Mouse (Mus musculus) T-helper 1 cell (primary cell): ENCODE data around the gene Hoxa6.

Source experiments
- in situ Hi-C: fragments of 300-600 bp; cut with MboI, MseI; formaldehyde crosslinking; loops from one replicate; pipeline ENCODE4 v1.15.1; 2025; ENCODE audit warnings: high pct_unique_total_duplicates

The Hoxa6 gene

GRCm38 (mm10) chr6:52242801-52243332 lies 34.3 kb upstream of the Hoxa6 start:
- in situ Hi-C loops, result loop anchor here (25.0 kb wide), 1 partner anchor 1044 kb away; the partner anchor contains the start of gene Creb5

- in situ Hi-C loops, result loop anchor here (25.0 kb wide), 1 partner anchor 1046 kb away; the partner anchor contains the start of gene Creb5
Observed at GRCm38 (mm10) chr6:52241001-52241621, 32.6 kb upstream of the Hoxa6 start.

DNA sequence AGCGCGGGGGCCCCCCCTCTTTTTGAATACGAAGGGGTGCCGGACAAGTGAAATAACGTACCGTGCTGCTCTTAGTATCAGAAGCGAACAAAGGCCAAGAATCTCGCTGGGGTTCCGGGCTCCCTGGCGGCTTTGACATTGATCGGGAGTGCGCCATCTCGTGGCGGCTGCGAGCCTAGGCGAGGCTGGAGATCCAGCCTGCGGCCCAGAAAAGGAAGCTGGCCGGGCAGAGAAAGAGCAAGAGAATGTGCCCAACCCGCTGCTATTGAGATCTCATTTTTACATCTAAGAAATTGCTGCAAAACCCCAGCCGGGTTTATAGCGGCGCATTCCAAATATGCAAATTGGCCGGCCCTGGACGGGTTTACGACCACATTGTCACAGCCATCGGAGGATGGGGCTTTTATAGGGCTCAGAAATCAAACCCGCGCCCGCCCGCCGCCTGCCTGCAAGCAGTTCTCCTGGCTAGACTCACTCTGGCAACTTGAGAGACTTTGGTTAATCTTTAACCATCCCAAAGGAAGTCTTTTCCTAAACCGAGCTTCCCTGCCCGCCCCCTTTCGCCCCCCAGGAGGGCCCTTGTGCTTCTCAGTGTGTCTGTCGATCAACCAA lies 32.0 kb upstream of the Hoxa6 start, which contains the start of gene Hoxa10:
Gene Hoxa10, minus strand, starts transcription at position 466 of the 612 bp plus-strand sequence.
- in situ Hi-C loops, result loop anchor here (25.0 kb wide), 1 partner anchor 1047 kb away; the partner anchor contains the start of gene Creb5

DNA sequence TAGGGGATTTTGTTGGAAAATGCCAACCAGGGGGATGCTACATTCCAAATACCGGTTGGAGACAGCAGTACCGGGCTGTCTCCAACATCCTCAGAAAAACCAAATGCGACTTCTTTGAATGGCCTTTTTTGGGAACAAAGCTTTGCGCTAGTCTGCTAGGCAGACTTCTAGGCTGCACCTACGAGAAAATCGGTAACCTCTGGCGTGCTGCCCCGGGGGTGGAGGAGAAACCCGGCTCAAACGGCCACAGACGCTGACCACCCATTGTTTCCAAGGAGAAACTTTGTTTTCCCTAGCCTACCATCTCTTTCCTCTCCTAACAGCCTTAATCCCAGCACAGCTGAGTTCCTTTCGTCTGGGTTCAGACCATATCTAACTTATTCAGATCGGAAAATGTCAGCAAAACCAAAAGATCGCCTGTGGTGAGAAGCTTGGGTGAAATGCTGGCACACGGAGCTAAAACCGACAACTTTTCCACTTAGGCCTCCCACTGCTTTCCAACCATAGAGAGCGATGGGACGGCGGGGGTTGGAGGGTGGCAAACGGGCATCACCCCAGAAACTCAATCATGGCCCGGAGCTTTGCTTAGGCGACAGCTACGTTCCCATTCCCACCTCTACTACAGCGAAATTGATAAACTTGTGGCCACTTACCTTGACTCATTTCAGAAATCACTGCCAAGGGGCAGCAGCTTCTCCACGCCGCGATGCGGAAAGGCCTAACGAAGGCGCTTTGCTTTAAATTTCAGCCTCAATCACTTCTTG lies 31.3 kb upstream of the Hoxa6 start:
- in situ Hi-C loops, result loop anchor here (25.0 kb wide), 1 partner anchor 1047 kb away; the partner anchor contains the start of gene Creb5

DNA sequence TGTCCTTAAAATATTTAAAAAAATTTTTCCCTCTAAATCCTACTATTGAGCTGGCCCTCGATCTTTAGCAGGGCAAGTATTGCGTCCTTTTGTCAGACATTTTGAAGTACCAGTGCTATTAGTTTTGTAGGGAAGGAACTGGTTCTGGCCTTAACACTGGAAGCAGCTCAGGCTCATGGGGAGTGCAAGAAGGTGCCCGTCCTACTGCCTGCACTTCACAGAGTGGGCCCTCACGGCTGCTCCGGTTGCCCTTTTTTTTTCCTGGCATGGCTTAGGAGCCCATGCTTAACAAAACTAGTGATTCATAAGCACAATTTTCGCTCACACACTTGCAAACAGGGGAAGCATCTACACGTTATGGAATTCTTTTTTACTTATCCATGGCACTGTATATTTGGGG lies 30.5 kb upstream of the Hoxa6 start:
- in situ Hi-C loops, result loop anchor here (25.0 kb wide), 1 partner anchor 1048 kb away; the partner anchor contains the start of gene Creb5

- in situ Hi-C loops, result loop anchor here (25.0 kb wide), 1 partner anchor 1049 kb away; the partner anchor contains the start of gene Creb5
Observed at GRCm38 (mm10) chr6:52238155-52238545, 29.6 kb upstream of the Hoxa6 start.

GRCm38 (mm10) chr6:52237346-52238154 lies 29.0 kb upstream of the Hoxa6 start:
- in situ Hi-C loops, result loop anchor here (25.0 kb wide), 1 partner anchor 1050 kb away; the partner anchor contains the start of gene Creb5

DNA sequence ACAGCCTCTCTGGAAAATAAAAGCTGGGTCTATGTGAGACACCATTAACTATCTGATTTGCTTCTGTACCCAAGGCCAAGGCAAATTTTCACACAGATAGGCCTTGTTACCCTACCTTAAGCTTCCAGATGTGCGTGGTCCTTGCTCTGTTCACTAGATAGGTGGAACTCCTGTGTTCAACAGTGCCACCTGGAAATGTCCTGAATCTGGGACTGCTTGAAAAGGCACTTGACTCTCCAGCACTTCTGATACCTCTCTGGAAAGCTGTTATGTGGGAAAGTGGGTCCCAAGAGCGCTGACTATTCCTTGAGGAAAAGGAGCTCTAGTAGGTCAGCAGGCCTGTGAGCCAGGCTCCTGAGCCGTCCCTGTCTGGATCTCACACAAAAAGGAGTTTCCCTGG lies 28.3 kb upstream of the Hoxa6 start:
- in situ Hi-C loops, result loop anchor here (25.0 kb wide), 1 partner anchor 1050 kb away; the partner anchor contains the start of gene Creb5

- in situ Hi-C loops, result loop anchor here (25.0 kb wide), 1 partner anchor 1051 kb away; the partner anchor contains the start of gene Creb5
Observed at GRCm38 (mm10) chr6:52235866-52236265, 27.3 kb upstream of the Hoxa6 start.

- in situ Hi-C loops, result loop anchor here (25.0 kb wide), 1 partner anchor 1052 kb away; the partner anchor contains the start of gene Creb5
Observed at GRCm38 (mm10) chr6:52235267-52235666, 26.7 kb upstream of the Hoxa6 start.

- in situ Hi-C loops, result loop anchor here (25.0 kb wide), 1 partner anchor 1053 kb away; the partner anchor contains the start of gene Creb5
Observed at GRCm38 (mm10) chr6:52234428-52235140, 26.1 kb upstream of the Hoxa6 start.

GRCm38 (mm10) chr6:52233546-52234427 lies 25.3 kb upstream of the Hoxa6 start:
- in situ Hi-C loops, result loop anchor here (25.0 kb wide), 1 partner anchor 1054 kb away; the partner anchor contains the start of gene Creb5

GRCm38 (mm10) chr6:52232984-52233545 lies 24.5 kb upstream of the Hoxa6 start:
- in situ Hi-C loops, result loop anchor here (25.0 kb wide), 1 partner anchor 1054 kb away; the partner anchor contains the start of gene Creb5

GRCm38 (mm10) chr6:52232568-52232965 lies 24.0 kb upstream of the Hoxa6 start:
- in situ Hi-C loops, result loop anchor here (25.0 kb wide), 1 partner anchor 1055 kb away; the partner anchor contains the start of gene Creb5

GRCm38 (mm10) chr6:52231885-52232567 lies 23.5 kb upstream of the Hoxa6 start:
- in situ Hi-C loops, result loop anchor here (25.0 kb wide), 1 partner anchor 1055 kb away; the partner anchor contains the start of gene Creb5

DNA sequence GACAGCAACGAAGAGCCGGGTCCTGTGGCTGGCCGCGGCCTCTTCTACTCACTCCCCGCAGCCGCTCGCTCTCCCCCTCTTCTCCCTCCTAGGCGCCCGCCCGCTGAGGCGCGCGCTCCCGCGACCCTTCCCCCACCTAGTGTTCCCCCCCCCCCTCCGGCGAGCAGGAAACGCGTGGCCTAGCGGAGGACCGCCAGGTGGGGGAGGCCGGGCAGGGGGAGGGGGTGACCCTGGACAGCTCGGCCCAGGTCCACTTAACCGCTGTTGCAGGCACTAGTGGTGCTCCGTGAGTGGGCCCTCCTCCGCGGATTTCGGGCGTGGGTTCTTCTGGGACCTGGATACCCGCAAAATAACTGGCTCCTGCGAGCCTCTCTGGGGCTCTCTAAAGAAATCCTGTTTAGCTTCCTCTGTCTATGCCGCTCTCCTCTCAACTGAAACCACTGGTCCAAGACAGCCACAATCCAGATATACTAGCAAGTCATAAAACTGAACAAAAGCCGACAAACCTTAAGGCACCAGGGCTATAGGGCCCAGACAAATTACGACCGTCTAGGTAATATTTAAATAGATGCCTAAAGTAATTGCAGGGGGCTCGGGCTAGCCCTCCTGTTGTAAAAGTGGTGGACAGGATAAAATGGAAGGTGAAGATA lies 22.1 kb upstream of the Hoxa6 start, which contains the start of gene Hoxa9:
Gene Hoxa9, minus strand, starts transcription at position 574 of the 650 bp plus-strand sequence.
- in situ Hi-C loops, result loop anchor here (25.0 kb wide), 1 partner anchor 1057 kb away; the partner anchor contains the start of gene Creb5
